Mouse (Mus musculus): Measurements from ENCODE around the gene Epyc.

The Epyc gene

DNA sequence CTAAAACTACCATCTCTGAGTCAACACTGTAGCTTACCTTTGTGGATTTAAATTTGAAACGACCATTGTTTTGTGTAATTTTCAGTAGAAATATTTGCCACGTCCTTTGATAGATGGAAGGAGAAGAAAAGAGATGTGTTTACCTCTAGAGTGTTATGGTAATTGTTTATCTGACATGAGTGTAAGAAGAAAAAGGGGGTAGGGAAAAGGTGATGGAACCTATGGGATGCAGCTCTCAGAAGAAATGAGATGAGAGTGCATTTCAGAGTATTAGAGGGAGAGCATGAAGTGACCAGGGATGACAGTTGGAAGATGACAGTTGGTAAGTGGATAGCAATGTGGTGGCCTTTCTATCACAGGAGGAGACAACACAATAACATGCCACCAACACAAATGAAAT is at the start of gene Epyc:
Epyc (plus strand) TSS at position 301 of the 400 bp plus-strand sequence.
- no peak for DNase-seq (ENCODE audit: low spot score in 2 of 2)

- no peak for DNase-seq (ENCODE audit: low spot score in 2 of 2)
Measured at GRCm38 (mm10) chr10:97595680-97596079, 48.2 kb upstream of the Epyc start.

DNA sequence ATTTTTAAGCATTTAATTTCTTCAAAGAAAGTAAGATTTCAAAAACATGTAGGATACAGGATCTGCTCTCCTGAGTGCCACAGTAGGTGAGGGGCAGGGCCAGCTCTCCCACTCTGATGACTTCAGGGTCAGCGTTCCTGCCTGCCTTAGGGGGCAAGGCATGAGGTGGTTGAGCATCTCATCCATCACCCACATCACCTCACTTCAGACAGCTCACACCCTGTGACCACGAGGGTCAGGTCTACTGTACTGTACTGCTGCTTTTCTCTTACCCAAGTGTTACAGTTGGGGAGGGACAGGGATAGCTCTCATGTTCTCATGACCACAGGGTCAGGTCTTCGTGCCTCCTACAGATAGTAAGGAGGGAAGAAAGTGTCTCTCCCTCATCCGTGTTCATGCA is 42.1 kb upstream of the Epyc start:
- DNase-seq (ENCODE audit: low spot score in 2 of 2), result no peak

- no peak for DNase-seq (ENCODE audit: low spot score in 2 of 2)
Measured at GRCm38 (mm10) chr10:97603256-97603655, 40.6 kb upstream of the Epyc start.

- DNase-seq (ENCODE audit: low spot score in 2 of 2), result no peak
Measured at GRCm38 (mm10) chr10:97606579-97606978, 37.3 kb upstream of the Epyc start, which contains the start of gene Kera. Gene Kera (plus strand): TSS chr10:97606879.

- DNase-seq (ENCODE audit: low spot score in 2 of 2), result no peak
Measured at GRCm38 (mm10) chr10:97622328-97622727, 21.5 kb upstream of the Epyc start.

DNA sequence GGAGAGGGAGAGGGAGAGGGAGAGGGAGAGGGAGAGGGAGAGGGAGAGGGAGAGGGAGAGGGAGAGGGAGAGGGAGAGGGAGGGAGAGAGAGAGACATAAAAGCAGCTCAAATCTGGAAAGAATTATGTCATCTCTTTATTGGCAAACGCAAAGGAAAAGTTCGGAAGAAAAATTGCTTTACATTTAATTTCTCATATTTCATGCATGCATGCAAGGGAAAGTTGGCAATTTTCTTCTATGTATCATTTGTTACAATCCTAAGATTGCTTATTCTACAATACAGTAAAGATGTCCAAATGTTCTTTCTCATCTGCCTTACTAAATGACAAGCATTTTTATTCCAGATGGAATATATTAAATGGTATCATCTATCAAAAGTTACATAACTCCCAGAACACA is 19.5 kb upstream of the Epyc start:
- DNase-seq (ENCODE audit: low spot score in 2 of 2), result no peak

DNA sequence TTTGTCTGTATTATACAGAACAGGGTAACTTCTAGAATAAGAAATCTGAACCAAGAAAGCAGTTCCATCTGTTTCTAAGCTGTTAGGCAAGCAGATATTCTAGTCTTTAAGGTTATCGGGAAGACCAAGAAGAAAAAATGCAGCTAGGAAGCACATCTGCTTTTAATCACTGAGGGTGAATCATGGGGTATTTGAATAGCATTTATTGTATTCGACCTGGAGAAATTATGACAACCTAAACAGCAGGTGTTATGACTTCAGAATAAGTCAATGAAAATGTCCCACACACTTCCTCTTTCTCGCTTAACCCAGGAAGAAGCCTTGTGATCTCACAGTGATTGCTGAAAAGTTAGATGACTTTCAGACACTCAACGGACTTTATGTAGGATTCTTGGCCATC is 18.8 kb upstream of the Epyc start:
- DNase-seq (ENCODE audit: low spot score in 2 of 2), result no peak

- no peak for DNase-seq (ENCODE audit: low spot score in 2 of 2)
Measured at GRCm38 (mm10) chr10:97626543-97626942, 17.3 kb upstream of the Epyc start.

- DNase-seq (ENCODE audit: low spot score in 2 of 2), result no peak
Measured at GRCm38 (mm10) chr10:97631061-97631460, 12.8 kb upstream of the Epyc start.

GRCm38 (mm10) chr10:97641926-97642325 is 1.9 kb upstream of the Epyc start:
- no peak for DNase-seq (ENCODE audit: low spot score in 2 of 2)

DNA sequence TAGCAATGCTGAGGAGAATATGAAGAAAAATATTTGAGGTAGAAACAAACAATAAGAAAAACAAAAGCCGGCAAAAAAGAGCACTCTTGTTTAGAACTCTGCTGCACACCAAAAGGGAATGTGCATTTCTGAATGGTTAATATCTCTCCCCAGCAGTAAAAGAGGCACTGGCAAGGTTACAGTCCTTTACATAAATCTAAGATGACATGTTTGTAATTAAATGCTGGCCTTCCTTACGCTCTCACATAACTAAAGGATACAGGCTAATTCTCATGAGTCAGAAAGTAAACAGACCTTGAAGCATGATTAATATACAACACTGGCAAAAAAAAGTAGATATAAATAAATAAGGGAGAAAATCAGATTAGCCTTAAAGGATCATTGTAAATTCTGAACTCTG is 6.5 kb downstream of the Epyc start:
- no peak for DNase-seq (ENCODE audit: low spot score in 2 of 2)

GRCm38 (mm10) chr10:97659489-97659888 is 15.6 kb downstream of the Epyc start:
- no peak for DNase-seq (ENCODE audit: low spot score in 2 of 2)

- DNase-seq (ENCODE audit: low spot score in 2 of 2), result no peak
Measured at GRCm38 (mm10) chr10:97668656-97669055, 24.8 kb downstream of the Epyc start.

DNA sequence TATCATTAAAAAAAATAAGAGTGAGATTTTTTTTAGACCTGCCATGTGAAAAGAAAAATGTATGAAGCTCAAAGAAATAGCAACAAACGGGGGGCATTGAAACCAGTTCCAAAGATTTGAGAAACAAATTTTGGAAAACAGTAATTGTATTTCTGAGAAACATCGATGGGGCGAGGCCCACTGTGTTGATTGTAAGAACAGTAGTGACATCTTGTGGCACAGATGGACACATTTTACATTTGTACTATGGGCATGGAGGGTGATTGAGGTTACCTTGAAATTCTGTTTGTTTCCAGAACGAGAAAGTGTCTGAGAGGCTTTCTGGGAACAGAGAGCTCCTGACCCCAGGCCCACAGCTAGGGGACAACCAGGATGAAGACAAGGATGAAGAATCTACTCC is 26.3 kb downstream of the Epyc start:
- no peak for DNase-seq (ENCODE audit: low spot score in 2 of 2)

DNA sequence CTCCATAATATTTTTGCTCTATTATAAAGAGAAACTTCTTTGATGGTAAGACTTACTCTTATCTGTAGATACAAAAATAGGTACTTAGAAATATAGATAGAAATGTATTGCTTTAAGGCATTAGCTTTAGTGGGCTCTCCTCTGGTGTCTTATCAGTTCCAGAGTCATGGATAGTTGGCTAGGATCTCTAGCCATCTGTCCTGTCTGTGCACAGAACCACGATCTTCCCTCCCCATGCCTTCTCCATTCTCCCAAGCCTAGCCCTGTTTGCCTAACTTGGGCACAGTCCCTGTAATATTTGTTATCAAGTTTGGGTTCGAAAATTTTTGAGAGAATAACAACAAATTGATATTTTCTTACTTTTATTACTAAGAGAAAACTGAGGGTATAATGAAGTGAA is 29.4 kb downstream of the Epyc start:
- DNase-seq (ENCODE audit: low spot score in 2 of 2), result no peak

DNA sequence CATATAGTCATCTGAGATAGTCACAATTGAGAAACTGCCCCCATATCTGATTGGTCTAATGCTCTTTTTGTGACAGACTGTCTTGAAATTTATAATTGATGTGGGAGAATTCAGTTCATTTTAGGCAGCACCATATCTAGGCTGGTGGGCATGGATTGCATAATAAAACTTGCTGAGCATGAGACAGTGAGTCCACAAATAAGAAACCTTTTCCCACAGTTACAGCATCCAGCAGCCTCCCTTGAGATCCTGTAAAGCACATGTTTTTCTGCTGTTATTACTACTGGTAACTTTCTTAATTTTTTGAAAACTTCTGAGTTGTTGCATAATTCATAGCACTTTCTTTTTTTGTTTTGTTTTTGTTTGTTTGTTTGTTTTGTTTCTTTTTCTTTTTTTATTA is 39.1 kb downstream of the Epyc start:
- no peak for DNase-seq (ENCODE audit: low spot score in 2 of 2)

DNA sequence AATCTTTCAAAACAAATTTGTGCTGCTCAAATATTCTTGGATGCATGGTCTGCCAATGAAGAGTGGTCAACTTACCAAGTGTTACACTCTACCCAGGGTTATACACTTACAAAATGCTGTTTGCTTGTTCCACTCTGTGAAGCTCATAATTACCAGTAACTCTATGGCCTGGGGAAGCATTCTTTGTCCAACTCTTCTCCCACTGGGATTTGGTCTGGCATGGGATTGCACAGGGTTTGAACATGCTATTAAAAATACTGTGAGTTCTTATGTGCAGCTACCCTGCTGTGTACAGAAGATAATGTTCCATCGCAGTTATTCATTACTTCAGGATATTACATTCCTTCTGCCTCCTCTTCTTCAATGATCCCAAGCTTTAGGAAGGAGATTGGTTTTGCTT is 43.3 kb downstream of the Epyc start:
- DNase-seq (ENCODE audit: low spot score in 2 of 2), result no peak

DNA sequence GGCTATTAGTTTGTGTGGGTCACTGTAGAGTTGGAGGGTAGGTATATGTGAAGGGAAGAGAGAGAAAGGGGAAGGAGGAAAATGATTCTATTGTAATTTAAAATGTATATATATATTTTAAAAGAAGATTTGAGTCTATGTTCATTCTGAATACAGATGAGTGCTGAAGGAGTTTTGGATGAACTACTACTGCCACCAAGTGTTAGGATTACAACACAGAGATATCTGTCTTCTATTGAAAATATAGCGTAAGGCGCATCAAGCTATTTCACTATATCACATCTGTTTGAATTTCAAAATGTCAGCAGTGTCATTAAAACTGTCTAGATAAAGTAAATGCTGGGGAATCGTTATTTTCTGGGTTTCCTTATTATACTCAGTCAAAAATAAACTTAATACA is 45.6 kb downstream of the Epyc start:
- DNase-seq (ENCODE audit: low spot score in 2 of 2), result no peak

- DNase-seq (ENCODE audit: low spot score in 2 of 2), result no peak
Measured at GRCm38 (mm10) chr10:97692913-97693312, 49.0 kb downstream of the Epyc start, which contains the start of gene Ccer1. Gene Ccer1 (plus strand): TSS chr10:97693059.

GRCm38 (mm10) chr10:97693398-97694135 is 49.7 kb downstream of the Epyc start:
- DNase-seq (ENCODE audit: low spot score in 2 of 2), result no peak

- no peak for DNase-seq (ENCODE audit: low spot score in 2 of 2)
Measured at GRCm38 (mm10) chr10:97702321-97702720, 58.5 kb downstream of the Epyc start.

- no peak for DNase-seq (ENCODE audit: low spot score in 2 of 2)
Measured at GRCm38 (mm10) chr10:97704562-97704961, 60.7 kb downstream of the Epyc start.

DNA sequence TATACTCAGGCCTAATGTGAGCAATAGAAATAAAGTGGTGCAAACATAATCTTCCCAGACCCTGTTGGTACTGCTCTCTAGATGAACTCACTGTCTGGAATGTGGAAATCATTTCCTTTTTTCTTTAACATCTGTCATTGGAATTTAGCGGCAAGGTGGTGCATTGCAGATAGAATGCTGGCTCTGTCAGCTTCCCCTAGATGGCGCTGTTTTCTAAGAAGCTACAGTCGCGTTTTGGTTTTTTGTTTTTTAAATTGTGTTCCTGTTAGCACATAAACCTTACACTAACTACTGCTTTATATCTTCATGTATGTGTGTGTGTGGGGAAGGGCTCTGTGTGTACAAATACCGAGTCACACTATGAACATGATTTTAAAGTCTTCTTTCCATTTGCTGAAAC is 68.8 kb downstream of the Epyc start:
- DNase-seq (ENCODE audit: low spot score in 2 of 2), result no peak
